Mouse (Mus musculus) retina, postnatal 7 days (tissue): Measurements from ENCODE around the gene Gm10375.
"Not testable (repeated sequence)": the region's sequence is repeated elsewhere in the genome, so short reads cannot be mapped to it uniquely, and the experiment has no call there.

Experiments used
- DNase-seq: peaks from one replicate; pipeline ENCODE4 v3.0.0-alpha.2; 2012; ENCODE audit warnings: low read depth, low spot score

The Gm10375 gene

GRCm38 (mm10) chr14:43607913-43608312 lies at the start of gene Gm10375:
Gm10375 (minus strand) TSS chr14:43608013.
- not testable (repeated sequence) for DNase-seq

- not testable (repeated sequence) for DNase-seq
Observed at GRCm38 (mm10) chr14:43579046-43579445, 28.8 kb downstream of the Gm10375 start, which contains the start of gene Gm17654. Gm17654 (minus strand) TSS chr14:43579146.

- DNase-seq, result not testable (repeated sequence)
Observed at GRCm38 (mm10) chr14:43577969-43578368, 29.8 kb downstream of the Gm10375 start.
